Mouse (Mus musculus) liver, adult (tissue): ENCODE data around the gene C2cd3.

Experiments used
- GATA4 ChIP-seq: IDR thresholded peaks from 2 replicates; pipeline ENCODE4 v1.6.1; 2014; ENCODE audit warnings: mild to moderate bottlenecking, low read length; ENCODE audit not compliant: insufficient replicate concordance

Gene C2cd3

GRCm38 (mm10) chr7:100497982-100498381, 125.9 kb downstream of the C2cd3 start:
- no peak for TF ChIP-seq GATA4

- TF ChIP-seq GATA4 = no peak
Measured at GRCm38 (mm10) chr7:100499465-100499864, 127.4 kb downstream of the C2cd3 start.

GRCm38 (mm10) chr7:100500276-100500977, 128.4 kb downstream of the C2cd3 start:
- TF ChIP-seq GATA4 = no peak

GRCm38 (mm10) chr7:100501027-100501843, 129.2 kb downstream of the C2cd3 start:
- no peak for TF ChIP-seq GATA4

- TF ChIP-seq GATA4 = no peak
Measured at GRCm38 (mm10) chr7:100501844-100502373, 129.9 kb downstream of the C2cd3 start.

GRCm38 (mm10) chr7:100502374-100502922, 130.4 kb downstream of the C2cd3 start:
- no peak for TF ChIP-seq GATA4

- no peak for TF ChIP-seq GATA4
Measured at GRCm38 (mm10) chr7:100503076-100503475, 131.0 kb downstream of the C2cd3 start.

GRCm38 (mm10) chr7:100504740-100505487, 132.9 kb downstream of the C2cd3 start:
- no peak for TF ChIP-seq GATA4

GRCm38 (mm10) chr7:100506494-100506893, 134.5 kb downstream of the C2cd3 start:
- no peak for TF ChIP-seq GATA4

- no peak for TF ChIP-seq GATA4
Measured at GRCm38 (mm10) chr7:100508670-100509069, 136.6 kb downstream of the C2cd3 start.

- no peak for TF ChIP-seq GATA4
Measured at GRCm38 (mm10) chr7:100511602-100512001, 139.6 kb downstream of the C2cd3 start.

GRCm38 (mm10) chr7:100514573-100514972, 142.5 kb downstream of the C2cd3 start, which contains the start of gene Dnajb13:
Dnajb13 (minus strand) TSS chr7:100514960.
- TF ChIP-seq GATA4 = no peak
